Mouse (Mus musculus) CH12.LX (cell line): ENCODE data around the gene H2-Oa.

Experiments used
- CHD1 ChIP-seq: IDR thresholded peaks from 2 replicates; pipeline ENCODE4 v1.6.1; 2012; ENCODE audit warnings: low read depth, low read length, improper control_type of control experiment, inconsistent platforms
- CTCF ChIP-seq, 2 experiments: IDR thresholded peaks in 1 of 2; conservative IDR thresholded peaks in 1 of 2; 2 replicates each; pipeline ENCODE4 v1.5.1; 2011 to 2012; ENCODE audit warnings: low read depth in 2 of 2, low read length in 2 of 2, improper control_type of control experiment in 1 of 2, inconsistent platforms in 1 of 2, mild to moderate bottlenecking in 1 of 2, moderate library complexity in 1 of 2
- MAFK ChIP-seq: IDR thresholded peaks from 2 replicates; pipeline ENCODE4 v1.6.1; 2011; ENCODE audit warnings: low read length, improper control_type of control experiment; ENCODE audit not compliant: insufficient replicate concordance
- MXI1 ChIP-seq: IDR thresholded peaks from 2 replicates; pipeline ENCODE4 v1.6.1; 2011; ENCODE audit warnings: mild to moderate bottlenecking, low read depth, low read length, improper control_type of control experiment
- NELFE ChIP-seq: IDR thresholded peaks from 2 replicates; pipeline ENCODE4 v1.6.1; 2011; ENCODE audit warnings: low read depth, low read length, improper control_type of control experiment
- RAD21 ChIP-seq: IDR thresholded peaks from 2 replicates; pipeline ENCODE4 v1.6.1; 2011; ENCODE audit warnings: low read depth, mild to moderate bottlenecking, low read length, improper control_type of control experiment, moderate library complexity

DNA sequence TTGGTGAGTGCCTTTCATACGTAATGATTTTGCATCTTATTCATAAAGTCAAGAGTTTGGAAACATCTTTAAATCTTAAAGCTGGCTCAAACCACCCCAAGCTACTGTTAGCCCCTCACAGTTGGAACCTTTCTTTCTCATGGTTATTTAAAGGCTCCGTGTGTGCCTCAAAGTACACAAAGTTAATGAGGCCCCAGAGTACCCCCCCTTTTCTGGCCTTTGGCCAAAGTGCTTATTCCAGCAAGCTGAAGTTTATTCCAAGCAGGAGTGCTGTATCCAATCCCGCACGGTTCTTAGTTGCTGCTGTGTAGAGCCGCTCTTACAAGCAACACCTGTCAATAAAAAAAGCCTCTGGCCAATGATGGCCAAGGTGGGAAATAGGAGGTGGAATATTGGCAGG lies 7.4 kb downstream of the H2-Oa start:
- TF ChIP-seq CTCF (conservative IDR thresholded peaks at IDR 0.05 in 1 of 2, IDR thresholded peaks at IDR 0.05 in 1 of 2; ENCODE audit: low read depth in 2 of 2, low read length in 2 of 2), result no peak
- TF ChIP-seq MXI1, result no peak
- TF ChIP-seq NELFE, result no peak
- no peak for TF ChIP-seq MAFK
- no peak for TF ChIP-seq RAD21
- no peak for TF ChIP-seq CHD1
